In the genomic region with DNA sequence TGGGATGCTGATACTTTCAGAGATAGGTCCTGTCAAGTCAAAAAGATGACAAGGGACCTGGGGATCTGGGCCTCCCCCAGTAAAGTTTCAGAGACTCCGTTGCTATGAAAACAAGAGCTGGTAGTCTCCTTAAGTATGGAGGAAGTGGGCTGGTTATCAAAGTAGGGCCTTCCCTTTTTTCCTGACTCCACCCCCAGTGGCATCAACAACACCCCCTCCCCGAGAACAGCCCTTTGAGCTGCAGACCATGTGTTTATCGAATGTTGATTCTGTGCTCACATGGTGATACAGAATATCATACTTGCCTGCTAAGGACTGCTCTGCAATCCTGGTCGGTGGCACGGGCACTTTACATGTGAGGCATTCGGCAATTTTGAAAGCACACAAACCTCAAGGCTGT, we compare ENCODE assay signal across 26 mouse cellular contexts. TPM values are rescaled to one million over a fixed set of nuclear protein-coding genes. Genes with fewer than 3 reads are reported as not detected.
DNase-seq lines count a peak whose midpoint lies in the region; ATAC-seq and TF ChIP-seq lines count a peak whose summit lies in the region.
"Had no signal": no experiment of that assay in that cellular context is flagged by ENCODE, and none has a peak within 500 bp of the region (broad histone marks: within the 10 kb centered on the region; RNA-seq: fewer than 3 reads in every experiment).

No protein-coding gene starts in this region.

- no peak for TF ChIP-seq CTCF in bone marrow macrophage, adult 2 months (IDR thresholded peaks at IDR 0.05; ENCODE audit: low read depth, low read length)

- peaks cover 18% of the 10 kb centered on the region for H3K4me1 ChIP-seq in bone marrow macrophage, adult 2 months (ENCODE audit: control insufficient read depth, insufficient read depth, low read length)
- H3K4me1 ChIP-seq in embryonic facial prominence, embryonic 10.5 days: no peaks in the 10 kb centered on the region
- H3K4me1 ChIP-seq: forebrain, embryonic 10.5 days; limb, embryonic 12.5 days had no signal

- H3K27ac ChIP-seq in bone marrow macrophage, adult 2 months (ENCODE audit: insufficient read depth, low read depth, low read length): peak overlapping the region; percentile 24
- no peak overlapping the region for H3K27ac ChIP-seq in embryonic facial prominence, embryonic 10.5 days (replicated peaks)
- H3K27ac ChIP-seq: forebrain, embryonic 10.5 days; heart, adult 2 months; hindbrain, embryonic 13.5 days; layer of hippocampus, adult 2 months; limb, embryonic 12.5 days; liver, embryonic 13.5 days had no signal

- H3K27me3 ChIP-seq in embryonic facial prominence, embryonic 10.5 days (replicated peaks; ENCODE audit: low read depth, poor library complexity, severe bottlenecking): no peaks in the 10 kb centered on the region
- H3K27me3 ChIP-seq: CH12.LX; hindbrain, embryonic 13.5 days; limb, embryonic 12.5 days had no signal

- DNase-seq in right cerebral cortex, postnatal 4 days: no peak
- no peak for DNase-seq in cerebellum, postnatal 36 days
- DNase-seq in embryonic facial prominence, embryonic 10.5 days (ENCODE audit: low spot score): no peak
- DNase-seq in right cerebral cortex, adult 2 months (ENCODE audit: low spot score in 2 of 2): no peak
- DNase-seq: adrenal gland, postnatal 10 days; cerebellum, adult 2 months; gastrocnemius, postnatal 14 days; kidney, adult 2 months; kidney, postnatal 25 days; liver, embryonic 13.5 days; lung, embryonic 14.5 days; lung, postnatal 36 days; right cerebral cortex, postnatal 25 days; thymus, postnatal 25 days had no signal

- no peak overlapping the region for H3K4me3 ChIP-seq in bone marrow macrophage, adult 2 months (ENCODE audit: insufficient read depth, low read length)
- no peak overlapping the region for H3K4me3 ChIP-seq in embryonic facial prominence, embryonic 10.5 days
- H3K4me3 ChIP-seq: forebrain, embryonic 10.5 days; heart, adult 2 months; hindbrain, embryonic 13.5 days; layer of hippocampus, adult 2 months; limb, embryonic 12.5 days; liver, embryonic 13.5 days had no signal

- no peaks in the 10 kb centered on the region for H3K36me3 ChIP-seq in embryonic facial prominence, embryonic 10.5 days (replicated peaks)
- H3K36me3 ChIP-seq: forebrain, embryonic 10.5 days; G1E; hindbrain, embryonic 13.5 days; limb, embryonic 12.5 days; liver, embryonic 13.5 days had no signal

- no peaks in the 10 kb centered on the region for H3K9me3 ChIP-seq in embryonic facial prominence, embryonic 10.5 days
- H3K9me3 ChIP-seq: forebrain, embryonic 10.5 days; G1E; hindbrain, embryonic 13.5 days; liver, embryonic 13.5 days had no signal

- TF ChIP-seq POLR2A in bone marrow macrophage, adult 2 months (IDR thresholded peaks at IDR 0.05; ENCODE audit: borderline replicate concordance, low read depth, low read length): no peak

- peak; percentile 29 for ATAC-seq in CD4-positive, CD25-positive, alpha-beta regulatory T cell, adult 4 months
- ATAC-seq in megakaryocyte, adult 5-6 weeks (ENCODE audit: poor library complexity, severe bottlenecking): peak; percentile 68
- ATAC-seq: forebrain, embryonic 16.5 days; inflammation-experienced regulatory T-cells, adult 6 months had no signal

- 75% methylated on average over 6 of the region's 6 CpGs for WGBS in embryonic facial prominence, embryonic 10.5 days

RNA-seq across cellular contexts. Expression of gene Pik3r6, which starts 19.6 kb away (rescaled TPM):
- not detected for polyA plus RNA-seq in CD4-positive, CD25-positive, alpha-beta regulatory T cell, adult 4 months (2017; shearing (Covaris generic))
- 30.1 and 35.5 TPM in 2 replicates for polyA plus RNA-seq in bone marrow macrophage, adult 2 months (2012; ENCODE audit: insufficient read depth, insufficient read length, missing spikeins)
- total RNA-seq in megakaryocyte, adult 5-6 weeks (2015): 35.9 TPM in 2 replicates
- 63.6 and 67.3 TPM in 2 replicates for total RNA-seq in megakaryocyte, adult 5-6 weeks (2017)
- 1.7 and 1.8 TPM in 2 replicates for polyA plus RNA-seq in embryonic facial prominence, embryonic 10.5 days (2016; fragmentation: Nextera tagmentation; extraction: Ambion mirVana)
- polyA plus RNA-seq: inflammation-experienced regulatory T-cells, adult 6 months had no signal

RNA-seq across cellular contexts. Expression of gene Pik3r5, which starts 51.3 kb away (rescaled TPM):
- polyA plus RNA-seq in CD4-positive, CD25-positive, alpha-beta regulatory T cell, adult 4 months (2017; shearing (Covaris generic)): 10 to 100 TPM; 17.9 to 26.3 TPM
- 120 and 122 TPM in 2 replicates for polyA plus RNA-seq in bone marrow macrophage, adult 2 months (2012; ENCODE audit: insufficient read depth, insufficient read length, missing spikeins)
- total RNA-seq in megakaryocyte, adult 5-6 weeks (2015): 55.3 and 61.8 TPM in 2 replicates
- 37.0 and 40.8 TPM in 2 replicates for total RNA-seq in megakaryocyte, adult 5-6 weeks (2017)
- 0.69 and 1.3 TPM in 2 replicates for polyA plus RNA-seq in embryonic facial prominence, embryonic 10.5 days (2016; fragmentation: Nextera tagmentation; extraction: Ambion mirVana)

Comparison
In these comparisons a context has a peak if more than half of its experiments do, and no peak if none do; other contexts are left out.
1. RNA of gene Pik3r6, which starts 19.6 kb away (polyA plus RNA-seq): 30.1 to 35.5 TPM in bone marrow macrophage, adult 2 months; 1.7 to 1.8 TPM in embryonic facial prominence, embryonic 10.5 days and not detected in CD4-positive, CD25-positive, alpha-beta regulatory T cell, adult 4 months; every median in the first group is over 10 times any median in the second.